In the genomic region with DNA sequence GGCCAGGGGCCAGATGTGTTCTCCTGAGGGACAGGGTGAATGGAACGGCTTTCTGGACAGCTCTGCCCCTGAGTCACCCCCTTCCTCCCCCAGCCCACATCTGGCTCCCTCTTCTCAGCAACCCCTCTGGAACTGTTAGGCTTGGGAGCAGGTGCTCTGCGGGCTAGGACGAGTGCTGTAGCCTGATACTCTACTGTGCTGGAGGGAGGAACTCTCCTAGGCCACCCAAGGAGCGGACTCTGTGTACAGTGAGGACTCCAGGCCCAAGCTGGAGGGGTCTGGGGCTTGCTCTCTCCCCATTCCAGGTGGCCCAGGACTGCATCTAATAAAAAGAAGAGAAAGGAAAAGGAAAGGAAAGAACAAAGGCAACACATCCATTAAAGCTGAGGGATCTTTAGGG, we compare ENCODE assay signal across 14 mouse cellular contexts. TPM values are rescaled to one million over a fixed set of nuclear protein-coding genes. Genes with fewer than 3 reads are reported as not detected.
"Had no signal": no experiment of that assay in that cellular context is flagged by ENCODE, and none has a peak within 500 bp of the region (broad histone marks: within the 10 kb centered on the region; RNA-seq: fewer than 3 reads in every experiment).

No protein-coding gene starts in this region.

- H3K9ac ChIP-seq: limb, embryonic 15.5 days; liver, embryonic 12.5 days; lung, embryonic 14.5 days; midbrain, embryonic 12.5 days; neural tube, embryonic 15.5 days had no signal

- H3K27me3 ChIP-seq: limb, embryonic 15.5 days; liver, embryonic 12.5 days; midbrain, embryonic 12.5 days; neural tube, embryonic 15.5 days had no signal

- H3K4me1 ChIP-seq: liver, embryonic 12.5 days; midbrain, embryonic 12.5 days; neural tube, embryonic 15.5 days had no signal

- H3K27ac ChIP-seq: left cerebral cortex, adult 2 months; limb, embryonic 15.5 days; liver, embryonic 12.5 days; midbrain, embryonic 12.5 days; neural tube, embryonic 15.5 days had no signal

- ATAC-seq: liver, embryonic 12.5 days had no signal

- H3K4me2 ChIP-seq: limb, embryonic 15.5 days; liver, embryonic 12.5 days; lung, embryonic 14.5 days; midbrain, embryonic 12.5 days; neural tube, embryonic 15.5 days had no signal

- H3K4me3 ChIP-seq: left cerebral cortex, adult 2 months; limb, embryonic 15.5 days; liver, embryonic 12.5 days; midbrain, embryonic 12.5 days; myocyte; neural tube, embryonic 15.5 days had no signal

- H3K9me3 ChIP-seq: limb, embryonic 15.5 days; liver, embryonic 12.5 days; midbrain, embryonic 12.5 days; neural tube, embryonic 15.5 days had no signal

- H3K36me3 ChIP-seq: midbrain, embryonic 12.5 days; neural tube, embryonic 15.5 days had no signal

- DNase-seq: kidney, adult 2 months; kidney, postnatal 14 days; lung, embryonic 14.5 days; lung, postnatal 10 days; lung, postnatal 4 days; right cerebral cortex, adult 18-20 months; right cerebral cortex, postnatal 25 days had no signal

RNA-seq across cellular contexts. Expression of a gene that starts 47.7 kb away (rescaled TPM):
- polyA plus RNA-seq: liver, embryonic 16.5 days had no signal
